Mouse (Mus musculus): ENCODE measurements around the gene Kif1b. TPM values are rescaled to one million over a fixed set of nuclear protein-coding genes. Genes with fewer than 3 reads are reported as not detected.

Gene Kif1b
- polyA plus RNA-seq, 1 experiment from 2014 or later, result 19.2 TPM

DNA sequence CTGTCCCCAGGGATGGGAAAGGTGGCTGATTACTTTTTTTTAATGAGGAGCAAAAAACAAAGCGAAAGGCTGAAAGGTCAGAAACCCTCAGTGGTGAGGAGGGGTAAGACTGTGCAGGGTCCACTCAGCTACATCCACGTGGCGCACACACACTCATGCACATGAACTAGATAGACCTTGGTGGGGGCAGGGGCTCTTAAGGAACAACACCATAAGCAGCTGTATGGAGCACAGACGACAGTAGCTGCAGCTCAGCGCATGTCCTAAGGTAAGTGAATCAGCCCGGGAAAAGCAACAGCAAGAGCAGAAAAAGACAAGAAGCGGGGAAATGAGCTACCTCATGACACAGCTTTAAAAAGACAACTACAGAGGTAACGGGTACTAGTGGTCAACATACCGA, 44.3 kb downstream of the Kif1b start:
- ATAC-seq, result no peak
- H3K4me2 ChIP-seq (ENCODE audit: low read depth, low read length), result no peak overlapping the region
- H3K4me1 ChIP-seq (ENCODE audit: control insufficient read depth, insufficient read depth, low read length), result no peaks in the 10 kb centered on the region
- no peaks in the 10 kb centered on the region for H3K27me3 ChIP-seq (replicated peaks; ENCODE audit: control insufficient read depth, insufficient read depth, low read length)
- H3K36me3 ChIP-seq (ENCODE audit: control insufficient read depth, insufficient read depth, low read length), result peaks cover 4% of the 10 kb centered on the region; the same call in 1 of the 2 replicates
- H3K9ac ChIP-seq (ENCODE audit: low read depth, low read length), result no peak overlapping the region
- 92% methylated on average over 9 of the region's 9 CpGs for WGBS
- H3K9me3 ChIP-seq (ENCODE audit: control insufficient read depth, low read length), result no peaks in the 10 kb centered on the region
- no peak overlapping the region for H3K27ac ChIP-seq (ENCODE audit: low read length)
- H3K4me3 ChIP-seq (ENCODE audit: low read length), result no peak overlapping the region

DNA sequence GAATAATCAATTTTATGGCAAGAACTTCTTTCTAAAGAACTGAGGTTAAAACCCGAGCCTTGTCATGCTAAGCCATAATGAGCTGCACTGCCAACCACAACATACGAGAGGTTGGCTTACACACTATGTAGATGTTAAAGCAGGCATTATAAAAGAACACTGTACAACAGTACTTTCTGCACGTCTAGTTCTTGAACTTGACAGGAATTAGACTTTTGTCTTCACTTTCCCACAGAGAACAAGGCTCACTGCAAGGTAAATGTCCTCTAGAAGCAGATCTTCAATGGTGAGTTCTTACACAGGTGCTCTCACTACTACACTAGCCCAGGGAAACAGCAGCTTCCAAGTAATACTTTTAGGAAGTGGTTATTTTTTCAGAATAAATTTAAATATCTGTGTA, 46.0 kb downstream of the Kif1b start:
- no peaks in the 10 kb centered on the region; the same call in 1 of the 2 replicates for H3K4me1 ChIP-seq (ENCODE audit: control insufficient read depth, insufficient read depth, low read length)
- H3K4me2 ChIP-seq (ENCODE audit: low read depth, low read length), result no peak overlapping the region
- ATAC-seq, result no peak
- H3K9me3 ChIP-seq (ENCODE audit: control insufficient read depth, low read length), result no peaks in the 10 kb centered on the region
- no peak overlapping the region for H3K27ac ChIP-seq (ENCODE audit: low read length)
- no peaks in the 10 kb centered on the region for H3K27me3 ChIP-seq (replicated peaks; ENCODE audit: control insufficient read depth, insufficient read depth, low read length)
- no peak overlapping the region for H3K9ac ChIP-seq (ENCODE audit: low read depth, low read length)
- peaks cover 4% of the 10 kb centered on the region for H3K36me3 ChIP-seq (ENCODE audit: control insufficient read depth, insufficient read depth, low read length)
- 69% methylated on average over 3 of the region's 3 CpGs for WGBS
- H3K4me3 ChIP-seq (ENCODE audit: low read length), result no peak overlapping the region

DNA sequence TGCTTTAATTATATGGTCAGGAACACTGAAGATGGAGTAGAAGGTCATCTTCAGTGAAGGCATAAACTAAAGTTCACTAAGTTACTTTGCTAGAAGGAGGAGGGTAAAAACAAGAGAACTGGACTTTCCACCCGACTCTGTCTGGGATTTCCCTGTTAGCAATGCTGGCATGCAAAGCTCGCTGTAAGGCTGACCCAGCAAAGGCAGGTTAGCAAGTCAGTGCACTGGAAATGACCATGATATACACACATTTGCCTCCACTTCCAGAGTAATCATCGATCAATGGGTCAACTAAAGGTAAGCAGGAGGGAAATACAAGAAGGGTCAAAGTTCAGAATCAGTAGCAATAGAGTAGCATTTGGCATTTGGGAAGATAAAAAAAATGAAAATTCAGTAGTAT, 46.6 kb downstream of the Kif1b start:
- Histone ChIP-seq H3K27me3 (replicated peaks; ENCODE audit: control insufficient read depth, insufficient read depth, low read length) (no peaks in the 10 kb centered on the region), H3K4me1 (ENCODE audit: control insufficient read depth, insufficient read depth, low read length) (no peaks in the 10 kb centered on the region; the same call in 1 of the 2 replicates), H3K4me3 (ENCODE audit: low read length) (no peak overlapping the region), H3K27ac (ENCODE audit: low read length) (no peak overlapping the region), H3K9ac (ENCODE audit: low read depth, low read length) (no peak overlapping the region), H3K4me2 (ENCODE audit: low read depth, low read length) (no peak overlapping the region), H3K9me3 (ENCODE audit: control insufficient read depth, low read length) (no peaks in the 10 kb centered on the region), H3K36me3 (ENCODE audit: control insufficient read depth, insufficient read depth, low read length) (peaks cover 4% of the 10 kb centered on the region)
- 85% methylated on average over 3 of the region's 3 CpGs for WGBS
- peak; percentile 46; the same call in 1 of the 2 replicates for ATAC-seq

DNA sequence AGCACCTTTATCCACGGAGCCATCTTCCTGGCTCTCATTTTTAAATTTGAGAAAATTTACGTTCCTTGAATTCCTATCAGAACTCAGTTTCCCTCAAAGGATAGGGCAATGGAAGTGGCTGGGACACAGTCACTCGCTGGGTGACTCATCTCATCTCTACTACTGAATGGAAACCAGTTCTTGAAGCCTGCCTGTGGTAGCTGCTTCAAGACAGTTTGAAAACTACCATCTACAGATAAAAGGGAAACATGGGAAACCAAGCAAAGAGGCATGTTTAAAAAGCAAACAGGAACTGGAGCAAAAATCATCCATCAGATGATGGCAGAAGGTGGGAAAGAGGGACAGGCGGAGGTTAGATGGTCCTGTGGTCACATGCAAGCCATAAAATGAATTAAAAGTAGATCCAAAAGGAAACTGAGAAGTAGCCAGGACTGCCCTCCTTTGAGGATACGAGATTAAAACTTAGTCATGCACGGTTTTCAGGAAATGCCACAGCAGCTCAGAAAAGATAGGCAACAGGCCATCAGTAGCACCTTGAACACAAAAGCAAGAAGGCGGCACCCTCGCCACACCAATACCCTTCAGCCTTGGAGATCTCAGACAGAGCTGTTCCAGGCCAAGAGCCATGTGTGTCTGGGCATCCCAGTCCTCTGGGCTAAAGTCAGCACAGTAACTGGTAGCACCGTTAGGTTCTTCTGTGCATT, 48.0 kb downstream of the Kif1b start:
- Histone ChIP-seq H3K4me2 (ENCODE audit: low read depth, low read length) (no peak overlapping the region), H3K27ac (ENCODE audit: low read length) (no peak overlapping the region), H3K27me3 (replicated peaks; ENCODE audit: control insufficient read depth, insufficient read depth, low read length) (no peaks in the 10 kb centered on the region), H3K4me3 (ENCODE audit: low read length) (no peak overlapping the region), H3K9me3 (ENCODE audit: control insufficient read depth, low read length) (no peaks in the 10 kb centered on the region), H3K9ac (ENCODE audit: low read depth, low read length) (no peak overlapping the region), H3K4me1 (ENCODE audit: control insufficient read depth, insufficient read depth, low read length) (no peaks in the 10 kb centered on the region; the same call in 1 of the 2 replicates), H3K36me3 (ENCODE audit: control insufficient read depth, insufficient read depth, low read length) (peaks cover 4% of the 10 kb centered on the region)
- ATAC-seq, result no peak
- 91% methylated on average over 9 of the region's 9 CpGs for WGBS

DNA sequence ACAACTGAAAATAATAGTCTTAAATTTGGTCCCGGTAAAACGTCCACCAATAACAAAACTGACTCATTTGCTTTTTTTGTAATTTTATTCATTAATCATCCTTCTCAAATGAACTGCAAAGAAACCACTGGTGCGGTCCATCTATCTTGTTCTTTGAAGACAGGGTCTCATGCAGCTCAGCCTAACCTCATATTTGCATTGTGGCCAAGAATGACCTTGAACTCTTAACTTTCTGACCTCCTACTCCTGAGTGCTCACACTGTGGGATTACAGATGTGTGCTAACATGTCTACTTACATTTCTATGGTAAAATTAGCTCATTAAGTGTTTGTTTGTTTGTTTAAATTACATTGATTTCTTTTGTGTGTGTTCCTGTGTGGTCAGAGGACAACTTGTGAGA, 48.6 kb downstream of the Kif1b start:
- Histone ChIP-seq H3K4me3 (ENCODE audit: low read length) (no peak overlapping the region), H3K36me3 (ENCODE audit: control insufficient read depth, insufficient read depth, low read length) (peaks cover 4% of the 10 kb centered on the region), H3K27me3 (replicated peaks; ENCODE audit: control insufficient read depth, insufficient read depth, low read length) (no peaks in the 10 kb centered on the region), H3K9ac (ENCODE audit: low read depth, low read length) (no peak overlapping the region), H3K4me2 (ENCODE audit: low read depth, low read length) (no peak overlapping the region), H3K27ac (ENCODE audit: low read length) (no peak overlapping the region), H3K9me3 (ENCODE audit: control insufficient read depth, low read length) (no peaks in the 10 kb centered on the region), H3K4me1 (ENCODE audit: control insufficient read depth, insufficient read depth, low read length) (no peaks in the 10 kb centered on the region; the same call in 1 of the 2 replicates)
- ATAC-seq, result no peak
- WGBS, result 85% methylated on average over 3 of the region's 3 CpGs

DNA sequence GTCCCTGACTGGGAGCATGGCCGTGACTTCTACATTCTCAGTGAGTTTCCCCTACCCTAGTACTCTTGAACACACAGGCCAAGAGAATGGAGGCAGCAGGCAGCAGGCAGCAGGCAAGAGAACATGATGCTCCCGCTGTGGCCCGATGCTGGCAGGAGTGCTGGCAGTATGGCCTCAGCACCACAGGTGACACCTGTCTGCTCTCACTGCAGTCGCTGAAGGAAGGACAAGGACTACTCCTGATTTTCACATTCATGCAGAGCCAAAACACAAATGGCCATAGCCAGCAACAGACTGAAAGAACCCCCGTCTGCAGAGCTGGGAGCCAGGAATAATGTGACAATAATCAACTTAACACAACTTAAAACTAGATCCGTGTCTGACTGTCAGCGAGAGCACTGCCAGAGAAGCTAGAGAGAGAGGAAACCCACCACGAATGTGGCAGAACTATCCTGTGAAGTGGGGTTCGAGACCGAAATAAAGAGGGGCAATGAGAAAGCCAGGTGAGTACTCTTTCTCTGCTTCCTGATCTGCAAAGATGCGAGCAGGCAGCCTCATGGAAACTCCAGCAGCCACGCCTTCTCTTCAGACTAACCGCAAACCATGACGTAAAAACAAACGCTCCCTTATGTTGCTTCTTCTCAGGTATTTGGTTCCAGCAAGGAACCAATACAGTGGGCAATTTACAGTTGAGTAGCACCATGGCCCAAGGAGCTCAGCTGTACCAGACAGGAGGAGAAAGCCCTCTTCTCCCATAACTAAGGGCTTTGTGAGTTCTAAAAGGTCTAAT, 50.8 kb downstream of the Kif1b start:
- WGBS, result 88% methylated on average over 15 of the region's 15 CpGs
- Histone ChIP-seq H3K4me2 (ENCODE audit: low read depth, low read length) (no peak overlapping the region), H3K27ac (ENCODE audit: low read length) (peak overlapping the region; percentile 24; the same call in 1 of the 2 replicates), H3K4me3 (ENCODE audit: low read length) (no peak overlapping the region), H3K36me3 (ENCODE audit: control insufficient read depth, insufficient read depth, low read length) (no peaks in the 10 kb centered on the region; the same call in none of the 2 replicates), H3K27me3 (replicated peaks; ENCODE audit: control insufficient read depth, insufficient read depth, low read length) (no peaks in the 10 kb centered on the region), H3K4me1 (ENCODE audit: control insufficient read depth, insufficient read depth, low read length) (no peaks in the 10 kb centered on the region; the same call in 1 of the 2 replicates), H3K9ac (ENCODE audit: low read depth, low read length) (no peak overlapping the region), H3K9me3 (ENCODE audit: control insufficient read depth, low read length) (no peaks in the 10 kb centered on the region)
- no peak for ATAC-seq

DNA sequence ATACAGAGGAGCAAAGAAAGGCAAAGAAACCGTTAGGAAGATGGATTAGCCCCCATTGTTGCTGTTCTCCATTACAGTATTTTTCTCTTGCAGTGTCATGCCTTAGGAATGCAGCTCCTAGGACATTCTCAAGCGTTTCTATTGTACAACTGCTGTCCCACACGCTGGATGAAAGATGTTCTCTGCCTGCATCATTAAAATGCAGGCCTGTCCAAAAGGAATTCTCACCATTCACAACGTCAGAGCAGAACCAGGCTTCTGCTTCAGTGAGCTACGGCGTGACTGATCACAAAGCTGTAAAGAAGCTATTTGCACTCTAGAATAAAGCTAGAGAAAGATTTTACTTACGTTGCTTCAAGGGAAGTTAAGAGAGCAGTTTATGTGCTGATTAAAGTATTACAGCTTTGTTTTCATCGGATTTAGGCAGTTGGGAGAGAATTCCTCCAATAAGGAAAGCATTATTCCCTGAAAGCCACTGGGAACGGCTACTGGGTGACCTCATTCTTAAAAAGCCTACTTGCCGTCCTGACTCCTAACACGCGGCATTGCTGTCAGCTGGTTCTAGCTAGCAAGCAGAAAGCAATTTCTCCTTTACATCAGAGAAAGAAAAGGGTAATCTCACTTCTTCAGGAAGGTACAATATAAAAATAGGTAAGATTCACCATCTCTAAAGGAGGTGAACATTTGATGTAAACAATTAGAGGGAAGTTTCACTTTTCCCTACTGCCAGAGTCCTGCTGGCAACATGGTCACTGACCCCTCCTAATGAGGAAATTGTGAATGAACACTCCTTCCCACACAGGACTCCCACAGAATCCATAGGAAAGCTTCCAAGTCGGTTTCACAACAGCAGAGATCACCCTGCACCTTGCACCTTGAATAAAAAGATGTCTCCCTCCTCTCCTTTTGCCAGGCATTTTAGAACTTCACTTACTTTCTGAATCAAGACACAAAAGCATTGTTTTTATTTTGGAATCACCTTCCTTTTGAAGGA, 51.9 kb downstream of the Kif1b start:
- Histone ChIP-seq H3K4me3 (ENCODE audit: low read length) (no peak overlapping the region), H3K4me1 (ENCODE audit: control insufficient read depth, insufficient read depth, low read length) (no peaks in the 10 kb centered on the region; the same call in 1 of the 2 replicates), H3K27ac (ENCODE audit: low read length) (peak overlapping the region; percentile 68), H3K9ac (ENCODE audit: low read depth, low read length) (no peak overlapping the region), H3K36me3 (ENCODE audit: control insufficient read depth, insufficient read depth, low read length) (peaks cover 3% of the 10 kb centered on the region), H3K4me2 (ENCODE audit: low read depth, low read length) (no peak overlapping the region), H3K27me3 (replicated peaks; ENCODE audit: control insufficient read depth, insufficient read depth, low read length) (no peaks in the 10 kb centered on the region), H3K9me3 (ENCODE audit: control insufficient read depth, low read length) (no peaks in the 10 kb centered on the region)
- 48% methylated on average over 13 of the region's 13 CpGs for WGBS
- ATAC-seq, result peak; percentile 60

DNA sequence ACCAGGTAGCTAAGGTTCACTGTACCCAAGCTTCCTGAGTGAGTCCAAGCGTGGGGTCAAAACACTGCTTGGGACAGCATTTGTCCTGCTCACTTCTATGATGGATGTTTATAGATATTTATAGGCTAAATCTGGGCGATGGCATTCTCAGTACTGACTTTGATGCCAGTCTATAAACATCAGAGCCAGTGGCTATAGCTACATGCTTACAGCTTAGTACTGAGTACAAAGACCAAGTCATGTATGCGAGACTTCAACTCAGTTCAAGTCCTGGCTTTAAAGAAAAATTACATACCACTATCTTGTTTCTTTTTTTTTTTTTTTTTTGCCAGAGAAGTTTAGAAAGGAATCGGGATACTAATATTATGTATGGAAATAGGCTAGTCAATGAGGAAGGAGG, 52.7 kb downstream of the Kif1b start:
- no peak overlapping the region for H3K4me3 ChIP-seq (ENCODE audit: low read length)
- H3K9ac ChIP-seq (ENCODE audit: low read depth, low read length), result no peak overlapping the region
- WGBS, result 78% methylated on average over 4 of the region's 4 CpGs
- no peak overlapping the region for H3K4me2 ChIP-seq (ENCODE audit: low read depth, low read length)
- peak overlapping the region; percentile 19; the same call in 1 of the 2 replicates for H3K27ac ChIP-seq (ENCODE audit: low read length)
- H3K9me3 ChIP-seq (ENCODE audit: control insufficient read depth, low read length), result no peaks in the 10 kb centered on the region
- H3K36me3 ChIP-seq (ENCODE audit: control insufficient read depth, insufficient read depth, low read length), result peaks cover 3% of the 10 kb centered on the region
- H3K27me3 ChIP-seq (replicated peaks; ENCODE audit: control insufficient read depth, insufficient read depth, low read length), result no peaks in the 10 kb centered on the region
- H3K4me1 ChIP-seq (ENCODE audit: control insufficient read depth, insufficient read depth, low read length), result no peaks in the 10 kb centered on the region; the same call in 1 of the 2 replicates
- no peak for ATAC-seq
